Mouse (Mus musculus) embryonic facial prominence, embryonic 14.5 days (tissue): ENCODE measurements around the gene Lhfpl3. TPM values are rescaled to one million over a fixed set of nuclear protein-coding genes. Genes with fewer than 3 reads are reported as not detected.
"Not testable (repeated sequence)": the region's sequence is repeated elsewhere in the genome, so short reads cannot be mapped to it uniquely, and the experiment has no call there.

Experiments used
- ATAC-seq: fragments of 200-750 bp; cut with Nextera tagmentation; 2 replicates; pipeline ENCODE4 v1.8.0; 2017; ENCODE audit warnings: low read depth, moderate number of reproducible peaks, moderate TSS enrichment
- DNase-seq: peaks from one replicate; pipeline ENCODE4 v3.0.0-alpha.2; 2015; ENCODE audit warnings: low spot score
- H3K27ac ChIP-seq: fragments of 300-500 bp; sonication (generic); replicated peaks from 2 replicates; pipeline ENCODE4 v1.5.1; 2014; ENCODE audit warnings: low read depth, mild to moderate bottlenecking, low read length, moderate library complexity
- H3K27me3 ChIP-seq: fragments of 300-500 bp; sonication (generic); replicated peaks from 2 replicates; pipeline ENCODE4 v1.6.1; 2014; ENCODE audit warnings: low read length; ENCODE audit not compliant: control insufficient read depth, insufficient read depth
- H3K36me3 ChIP-seq: fragments of 300-500 bp; sonication (generic); 2 replicates; pipeline ENCODE4 v1.6.1; 2014; ENCODE audit warnings: low read length, mixed read lengths; ENCODE audit not compliant: control insufficient read depth, insufficient read depth
- H3K4me1 ChIP-seq: fragments of 300-500 bp; sonication (generic); 2 replicates; pipeline ENCODE4 v1.6.1; 2014; ENCODE audit warnings: antibody characterized with exemption, low read length; ENCODE audit not compliant: control insufficient read depth, insufficient read depth
- H3K4me2 ChIP-seq: fragments of 300-500 bp; sonication (generic); 2 replicates; pipeline ENCODE4 v1.6.1; 2014; ENCODE audit warnings: low read depth, mild to moderate bottlenecking, low read length, moderate library complexity, mixed read lengths
- H3K4me3 ChIP-seq: fragments of 300-500 bp; sonication (generic); 2 replicates; pipeline ENCODE4 v1.5.1; 2014; ENCODE audit warnings: low read depth, mild to moderate bottlenecking, low read length
- H3K9ac ChIP-seq: fragments of 300-500 bp; sonication (generic); 2 replicates; pipeline ENCODE4 v1.6.1; 2014; ENCODE audit warnings: low read depth, mild to moderate bottlenecking, low read length, moderate library complexity, mixed read lengths
- H3K9me3 ChIP-seq: fragments of 300-500 bp; sonication (generic); 2 replicates; pipeline ENCODE4 v1.6.1; 2016; ENCODE audit warnings: low read length; ENCODE audit not compliant: control insufficient read depth
- WGBS: fragments of 180-500 bp; shearing (Covaris S2); extraction: QIAGEN DNeasy Blood & Tissue Kit; methylation state at CpG from one replicate; pipeline ENCODE4 v1.1.7; 2014; 5-methylcytosine and 5-hydroxymethylcytosine counted together
- polyA plus RNA-seq: library from polyadenylated mRNA; unstranded; fragments of >200 nt; fragmentation: Nextera tagmentation; extraction: Ambion mirVana; gene quantifications from 2 replicates; pipeline ENCODE4 v1.2.1, GENCODE M21; 2014

The Lhfpl3 gene
- 0.97 and 1.3 TPM in 2 replicates for polyA plus RNA-seq

GRCm38 (mm10) chr5:22745885-22746532 is at the start of gene Lhfpl3:
Gene Lhfpl3, plus strand, starts transcription at chr5:22746059.
- Histone ChIP-seq H3K36me3 (no peaks in the 10 kb centered on the region), H3K9me3 (no peaks in the 10 kb centered on the region), H3K27me3 (peaks cover 53% of the 10 kb centered on the region), H3K9ac (peak within 1 kb of the TSS; percentile 54), H3K27ac (no peak within 1 kb of the TSS), H3K4me1 (no peaks in the 10 kb centered on the region), H3K4me3 (peak within 1 kb of the TSS; percentile 56), H3K4me2 (peak within 1 kb of the TSS; percentile 95)
- WGBS, result 1% methylated on average over 32 of the region's 53 CpGs
- ATAC-seq (peak; percentile 72), DNase-seq (peak; percentile 37)

GRCm38 (mm10) chr5:22706271-22706670 is 39.6 kb upstream of the Lhfpl3 start:
- H3K9ac ChIP-seq, DNase-seq, H3K27me3 ChIP-seq, H3K4me1 ChIP-seq, H3K36me3 ChIP-seq, ATAC-seq, H3K9me3 ChIP-seq, H3K27ac ChIP-seq, H3K4me3 ChIP-seq, H3K4me2 ChIP-seq: not testable (repeated sequence)
- 84% methylated on average over 4 of the region's 4 CpGs for WGBS

GRCm38 (mm10) chr5:22745529-22745884 is 352 bp upstream of the Lhfpl3 start:
- peak overlapping the region; percentile 95 for H3K4me2 ChIP-seq
- H3K36me3 ChIP-seq, result no peaks in the 10 kb centered on the region
- ATAC-seq (0 out of 2 replicates have a peak, but pooled peaks have one; percentile 12), DNase-seq (no peak)
- no peaks in the 10 kb centered on the region for H3K9me3 ChIP-seq
- 2% methylated on average over 10 of the region's 10 CpGs for WGBS
- H3K27ac ChIP-seq, result no peak overlapping the region
- H3K27me3 ChIP-seq, result peaks cover 54% of the 10 kb centered on the region
- H3K9ac ChIP-seq, result peak overlapping the region; percentile 54
- H3K4me1 ChIP-seq, result no peaks in the 10 kb centered on the region
- H3K4me3 ChIP-seq, result peak overlapping the region; percentile 56

- peak; percentile 3 for DNase-seq
- peak overlapping the region; percentile 95 for H3K4me2 ChIP-seq
- H3K4me3 ChIP-seq, result peak overlapping the region; percentile 56
- no peak overlapping the region for H3K27ac ChIP-seq
- H3K9ac ChIP-seq, result peak overlapping the region; percentile 54
- no peaks in the 10 kb centered on the region for H3K4me1 ChIP-seq
- H3K9me3 ChIP-seq, result no peaks in the 10 kb centered on the region
- peak; percentile 62 for ATAC-seq
- H3K27me3 ChIP-seq, result peaks cover 50% of the 10 kb centered on the region
- WGBS, result 0% methylated on average over 20 of the region's 20 CpGs
- no peaks in the 10 kb centered on the region for H3K36me3 ChIP-seq
Observed at GRCm38 (mm10) chr5:22746533-22747021, 718 bp downstream of the Lhfpl3 start.

- Histone ChIP-seq H3K4me2 (peak overlapping the region; percentile 95), H3K9me3 (no peaks in the 10 kb centered on the region), H3K9ac (no peak overlapping the region), H3K27ac (no peak overlapping the region), H3K27me3 (peaks cover 50% of the 10 kb centered on the region), H3K36me3 (no peaks in the 10 kb centered on the region), H3K4me3 (peak overlapping the region; percentile 56; the same call in 1 of the 2 replicates), H3K4me1 (no peaks in the 10 kb centered on the region)
- 5% methylated on average over 7 of the region's 7 CpGs for WGBS
- ATAC-seq (no peak), DNase-seq (no peak)
Observed at GRCm38 (mm10) chr5:22747305-22747704, 1.4 kb downstream of the Lhfpl3 start.

- Histone ChIP-seq H3K27me3 (no peaks in the 10 kb centered on the region; the same call in 1 of the 2 replicates), H3K4me2 (no peak overlapping the region), H3K4me1 (no peaks in the 10 kb centered on the region), H3K4me3 (no peak overlapping the region), H3K9me3 (no peaks in the 10 kb centered on the region), H3K36me3 (no peaks in the 10 kb centered on the region), H3K9ac (no peak overlapping the region), H3K27ac (no peak overlapping the region)
- DNase-seq, result no peak
- 43% methylated on average over 3 of the region's 3 CpGs for WGBS
- ATAC-seq, result no peak
Observed at GRCm38 (mm10) chr5:22757261-22757660, 11.4 kb downstream of the Lhfpl3 start.

- H3K4me3 ChIP-seq, result no peak overlapping the region
- H3K4me1 ChIP-seq, result no peaks in the 10 kb centered on the region
- H3K9ac ChIP-seq, result no peak overlapping the region
- no peaks in the 10 kb centered on the region for H3K27me3 ChIP-seq
- no peak for DNase-seq
- H3K36me3 ChIP-seq, result no peaks in the 10 kb centered on the region
- no peak overlapping the region for H3K27ac ChIP-seq
- 43% methylated on average over 1 of the region's 1 CpGs for WGBS
- H3K9me3 ChIP-seq, result no peaks in the 10 kb centered on the region
- ATAC-seq, result no peak
- H3K4me2 ChIP-seq, result no peak overlapping the region
Observed at GRCm38 (mm10) chr5:22770726-22771125, 24.9 kb downstream of the Lhfpl3 start.

- H3K9ac ChIP-seq, result no peak overlapping the region
- no peaks in the 10 kb centered on the region for H3K4me1 ChIP-seq
- no peak overlapping the region for H3K4me2 ChIP-seq
- H3K27ac ChIP-seq, result no peak overlapping the region
- 60% methylated on average over 1 of the region's 1 CpGs for whole genome bisulfite sequencing
- DNase-seq (no peak), ATAC-seq (no peak)
- H3K9me3 ChIP-seq, result no peaks in the 10 kb centered on the region
- no peaks in the 10 kb centered on the region for H3K27me3 ChIP-seq
- no peaks in the 10 kb centered on the region for H3K36me3 ChIP-seq
- no peak overlapping the region for H3K4me3 ChIP-seq
Observed at GRCm38 (mm10) chr5:22795361-22795760, 49.5 kb downstream of the Lhfpl3 start.

- Histone ChIP-seq H3K4me1 (no peaks in the 10 kb centered on the region), H3K9ac (no peak overlapping the region), H3K27me3 (no peaks in the 10 kb centered on the region), H3K4me3 (no peak overlapping the region), H3K36me3 (no peaks in the 10 kb centered on the region), H3K27ac (no peak overlapping the region), H3K9me3 (no peaks in the 10 kb centered on the region), H3K4me2 (no peak overlapping the region)
- DNase-seq, result no peak
- no peak for ATAC-seq
- 75% methylated on average over 4 of the region's 4 CpGs for WGBS
Observed at GRCm38 (mm10) chr5:22813426-22813825, 67.6 kb downstream of the Lhfpl3 start.
